Mouse (Mus musculus): ENCODE measurements around the gene Nexn.

DNA sequence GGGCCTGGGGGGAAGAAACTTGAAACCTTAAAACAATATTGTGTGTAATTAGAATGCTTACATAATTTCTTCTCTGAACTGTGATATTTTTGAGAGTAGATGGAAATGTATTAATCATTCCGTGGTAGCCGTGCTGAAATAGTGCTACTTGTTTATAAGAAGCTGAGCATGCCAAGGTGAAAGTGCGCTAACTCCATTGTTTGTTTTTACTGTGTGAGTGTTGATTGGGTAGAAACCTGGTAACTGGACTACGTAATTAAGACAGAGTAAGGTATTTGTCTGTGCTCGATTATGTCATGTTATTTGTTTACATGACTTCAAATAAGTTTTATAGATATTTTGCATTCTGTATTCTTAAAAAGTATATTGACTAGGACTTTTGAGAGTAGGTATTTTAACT lies 36.9 kb downstream of the Nexn start:
- no peak for TF ChIP-seq CTCF (IDR thresholded peaks at IDR 0.05; ENCODE audit: borderline replicate concordance, insufficient read depth, low read depth, low read length)
- no peak for TF ChIP-seq POLR2A (IDR thresholded peaks at IDR 0.05; ENCODE audit: borderline replicate concordance, insufficient read depth, low read length)
